Mouse (Mus musculus): ENCODE measurements around the gene Gm10912. TPM values are rescaled to one million over a fixed set of nuclear protein-coding genes. Genes with fewer than 3 reads are reported as not detected.
"Not testable (repeated sequence)": the region's sequence is repeated elsewhere in the genome, so short reads cannot be mapped to it uniquely, and the experiment has no call there.

Gm10912 gene
- polyA plus RNA-seq, 1 experiment = 0.26 TPM

DNA sequence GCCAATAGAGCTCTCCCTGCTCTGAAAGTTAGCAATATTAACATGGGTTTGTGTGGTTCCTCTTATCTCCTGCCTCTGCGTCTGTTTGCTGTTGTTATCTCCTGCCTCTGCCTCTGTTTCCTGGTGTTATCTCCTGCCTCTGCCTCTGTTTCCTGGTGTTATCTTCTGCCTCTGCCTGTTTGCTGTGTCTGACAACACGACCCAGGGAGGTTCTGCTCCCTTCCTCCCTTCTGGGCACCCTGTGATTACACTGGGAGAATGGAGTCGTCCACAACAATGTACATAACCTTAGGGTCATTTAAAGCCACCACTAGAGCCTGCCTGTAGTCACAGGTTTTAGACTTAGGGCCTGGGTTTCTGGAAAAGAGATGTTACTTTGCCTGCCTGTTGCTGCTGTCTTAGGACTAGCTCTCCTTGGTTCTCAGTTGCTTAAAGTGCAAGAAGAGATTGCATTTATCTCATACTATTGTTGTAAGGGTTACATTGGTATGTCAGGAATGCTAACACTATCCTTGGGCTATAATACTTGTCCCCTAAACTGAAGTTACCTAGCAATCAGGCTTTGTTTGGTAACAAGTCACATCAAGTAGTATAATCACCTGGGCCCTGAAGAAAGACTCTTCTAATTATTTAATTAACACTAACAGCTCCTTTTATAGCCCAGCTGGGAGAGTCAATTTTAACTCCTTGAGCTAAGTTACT, 33.1 kb downstream of the Gm10912 start:
- Histone ChIP-seq H3K27me3 (ENCODE audit: control insufficient read depth, insufficient read depth, low read length) (no peaks in the 10 kb centered on the region), H3K4me1 (replicated peaks; ENCODE audit: control insufficient read depth, insufficient read depth, low read length) (peaks cover 8% of the 10 kb centered on the region; the same call in 1 of the 2 replicates), H3K36me3 (ENCODE audit: control insufficient read depth, insufficient read depth, low read length) (no peaks in the 10 kb centered on the region), H3K4me3 (ENCODE audit: control insufficient read depth, insufficient read depth, low read length) (no peak overlapping the region), H3K27ac (ENCODE audit: control insufficient read depth, insufficient read depth, low read length) (no peak overlapping the region)
- 45% methylated on average over 3 of the region's 3 CpGs for WGBS
- DNase-seq = no peak
- TF ChIP-seq POLR2A (IDR thresholded peaks at IDR 0.05; ENCODE audit: control insufficient read depth, extremely low read depth, insufficient read depth, low read length, poor library complexity) (no peak), CTCF (IDR thresholded peaks at IDR 0.05; ENCODE audit: borderline replicate concordance, control insufficient read depth, extremely low read depth, insufficient read depth, low read length, poor library complexity) (no peak)

DNA sequence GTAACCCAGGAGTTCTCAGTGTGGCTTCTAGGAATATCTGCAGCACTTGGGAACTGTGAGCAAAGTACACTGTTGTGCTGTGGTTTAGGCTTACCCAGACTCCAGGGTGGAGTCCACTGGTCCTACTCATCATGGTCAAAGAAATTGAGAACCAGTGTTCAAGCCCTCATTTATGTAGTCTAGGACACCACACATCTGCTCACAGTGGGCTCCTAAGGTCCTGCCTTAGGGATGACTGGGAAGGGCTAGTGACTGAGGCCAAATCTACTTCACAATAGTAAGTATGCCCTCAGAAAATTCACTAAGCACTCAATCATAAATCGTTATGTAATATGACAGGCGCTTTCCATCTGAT, 33.6 kb downstream of the Gm10912 start:
- Histone ChIP-seq H3K27me3 (ENCODE audit: control insufficient read depth, insufficient read depth, low read length) (no peaks in the 10 kb centered on the region), H3K27ac (ENCODE audit: control insufficient read depth, insufficient read depth, low read length) (no peak overlapping the region), H3K4me3 (ENCODE audit: control insufficient read depth, insufficient read depth, low read length) (no peak overlapping the region), H3K36me3 (ENCODE audit: control insufficient read depth, insufficient read depth, low read length) (no peaks in the 10 kb centered on the region), H3K4me1 (replicated peaks; ENCODE audit: control insufficient read depth, insufficient read depth, low read length) (peaks cover 8% of the 10 kb centered on the region; the same call in 1 of the 2 replicates)
- no peak for TF ChIP-seq POLR2A (IDR thresholded peaks at IDR 0.05; ENCODE audit: control insufficient read depth, extremely low read depth, insufficient read depth, low read length, poor library complexity)
- no peak for TF ChIP-seq CTCF (IDR thresholded peaks at IDR 0.05; ENCODE audit: borderline replicate concordance, control insufficient read depth, extremely low read depth, insufficient read depth, low read length, poor library complexity)
- WGBS = 99% methylated on average over 2 of the region's 2 CpGs
- DNase-seq = no peak

DNA sequence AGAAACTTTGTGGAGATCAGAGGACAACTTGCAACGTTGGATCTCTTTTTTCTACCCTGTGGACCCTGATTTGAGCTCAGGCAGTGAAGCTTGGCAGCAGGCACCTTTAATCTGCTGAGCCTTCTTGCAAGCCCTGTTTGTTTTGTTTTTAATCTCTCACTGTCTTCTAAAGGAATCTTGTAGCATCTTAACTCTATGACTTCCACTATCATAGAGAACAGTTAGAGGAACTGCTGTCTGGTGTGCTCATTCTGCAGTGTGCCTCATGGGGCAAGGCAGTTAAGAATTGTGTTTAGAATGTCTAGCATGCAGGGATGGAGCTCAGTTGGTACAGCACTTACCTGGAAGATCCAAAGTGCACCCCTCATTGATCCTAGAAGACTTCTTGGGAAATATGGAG, 34.3 kb downstream of the Gm10912 start:
- no peak overlapping the region for H3K4me3 ChIP-seq (ENCODE audit: control insufficient read depth, insufficient read depth, low read length)
- WGBS = 86% methylated on average over 1 of the region's 1 CpGs
- no peaks in the 10 kb centered on the region for H3K36me3 ChIP-seq (ENCODE audit: control insufficient read depth, insufficient read depth, low read length)
- DNase-seq = no peak
- TF ChIP-seq POLR2A (IDR thresholded peaks at IDR 0.05; ENCODE audit: control insufficient read depth, extremely low read depth, insufficient read depth, low read length, poor library complexity) (no peak), CTCF (IDR thresholded peaks at IDR 0.05; ENCODE audit: borderline replicate concordance, control insufficient read depth, extremely low read depth, insufficient read depth, low read length, poor library complexity) (no peak)
- no peaks in the 10 kb centered on the region for H3K27me3 ChIP-seq (ENCODE audit: control insufficient read depth, insufficient read depth, low read length)
- no peak overlapping the region for H3K27ac ChIP-seq (ENCODE audit: control insufficient read depth, insufficient read depth, low read length)
- peaks cover 8% of the 10 kb centered on the region; the same call in 1 of the 2 replicates for H3K4me1 ChIP-seq (replicated peaks; ENCODE audit: control insufficient read depth, insufficient read depth, low read length)

DNA sequence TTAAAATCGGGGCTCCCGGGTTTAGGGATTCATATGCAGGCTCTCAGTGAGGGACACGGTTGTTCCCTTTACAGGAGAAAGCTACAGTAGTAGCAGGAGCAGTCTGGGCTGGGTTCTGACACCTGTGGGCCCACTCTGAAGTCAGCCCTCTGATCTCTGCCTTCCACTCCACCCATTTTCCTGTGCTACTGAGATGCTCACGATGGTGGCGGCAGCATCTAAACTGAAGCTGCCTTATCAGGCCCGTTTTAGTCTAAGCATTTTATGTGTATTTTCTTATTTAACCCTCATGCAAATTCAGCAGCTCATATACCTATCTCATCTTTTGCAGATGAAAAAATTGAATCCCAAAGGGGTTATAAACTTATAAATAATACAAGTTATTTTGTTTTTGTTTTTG, 39.2 kb downstream of the Gm10912 start:
- TF ChIP-seq CTCF (IDR thresholded peaks at IDR 0.05; ENCODE audit: borderline replicate concordance, control insufficient read depth, extremely low read depth, insufficient read depth, low read length, poor library complexity) = no peak
- no peak for TF ChIP-seq POLR2A (IDR thresholded peaks at IDR 0.05; ENCODE audit: control insufficient read depth, extremely low read depth, insufficient read depth, low read length, poor library complexity)
- no peaks in the 10 kb centered on the region for H3K4me1 ChIP-seq (replicated peaks; ENCODE audit: control insufficient read depth, insufficient read depth, low read length)
- 82% methylated on average over 6 of the region's 6 CpGs for WGBS
- DNase-seq = no peak
- H3K27me3 ChIP-seq (ENCODE audit: control insufficient read depth, insufficient read depth, low read length) = no peaks in the 10 kb centered on the region
- no peaks in the 10 kb centered on the region for H3K36me3 ChIP-seq (ENCODE audit: control insufficient read depth, insufficient read depth, low read length)
- H3K27ac ChIP-seq (ENCODE audit: control insufficient read depth, insufficient read depth, low read length) = no peak overlapping the region
- H3K4me3 ChIP-seq (ENCODE audit: control insufficient read depth, insufficient read depth, low read length) = no peak overlapping the region

DNA sequence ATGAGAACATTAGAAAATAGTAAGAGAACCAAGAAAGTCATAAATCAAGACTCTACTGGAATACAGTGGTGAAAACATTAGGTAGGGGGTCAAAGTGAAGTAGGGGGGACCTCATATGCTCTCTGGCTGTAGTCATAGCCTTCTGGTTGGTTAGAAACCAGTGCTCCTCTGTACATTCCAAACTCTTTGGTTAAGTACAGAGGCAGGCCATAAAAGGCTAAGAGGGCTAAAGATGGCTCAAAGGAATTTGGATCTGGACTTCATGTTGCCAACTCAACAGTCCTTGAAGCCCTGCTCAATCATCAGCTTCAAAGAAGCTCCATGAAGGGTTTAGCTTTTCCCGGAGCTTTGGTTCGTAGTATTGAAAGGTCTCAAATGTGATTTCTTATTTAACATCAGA, 43.4 kb downstream of the Gm10912 start:
- H3K4me3 ChIP-seq (ENCODE audit: control insufficient read depth, insufficient read depth, low read length); H3K27me3 ChIP-seq (ENCODE audit: control insufficient read depth, insufficient read depth, low read length); DNase-seq; H3K27ac ChIP-seq (ENCODE audit: control insufficient read depth, insufficient read depth, low read length); H3K4me1 ChIP-seq (replicated peaks; ENCODE audit: control insufficient read depth, insufficient read depth, low read length); H3K36me3 ChIP-seq (ENCODE audit: control insufficient read depth, insufficient read depth, low read length): not testable (repeated sequence)
- WGBS = 99% methylated on average over 2 of the region's 2 CpGs

DNA sequence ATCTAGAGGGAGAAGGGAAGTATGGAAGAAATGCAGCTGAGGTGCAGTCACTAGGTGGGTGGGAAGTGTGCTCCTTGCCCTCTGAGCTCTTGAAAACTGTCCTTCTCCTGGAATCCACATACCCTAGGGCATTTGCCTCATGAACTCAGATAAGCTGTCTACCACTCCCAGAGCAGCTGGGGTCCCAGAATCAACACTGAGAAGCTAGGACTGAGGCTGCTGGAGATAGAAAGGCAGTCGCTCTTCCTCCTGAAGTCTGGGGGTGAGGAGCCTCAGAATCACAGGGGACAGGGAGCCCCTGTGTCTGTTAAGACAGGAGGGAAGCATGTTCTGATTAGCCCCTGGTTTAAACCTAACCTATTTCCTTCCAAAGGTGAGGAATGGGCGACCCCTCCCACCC, 43.9 kb downstream of the Gm10912 start:
- H3K27ac ChIP-seq (ENCODE audit: control insufficient read depth, insufficient read depth, low read length) = no peak overlapping the region
- WGBS = 91% methylated on average over 2 of the region's 2 CpGs
- no peak overlapping the region for H3K4me3 ChIP-seq (ENCODE audit: control insufficient read depth, insufficient read depth, low read length)
- H3K4me1 ChIP-seq (replicated peaks; ENCODE audit: control insufficient read depth, insufficient read depth, low read length) = no peaks in the 10 kb centered on the region
- no peak for DNase-seq
- no peaks in the 10 kb centered on the region for H3K36me3 ChIP-seq (ENCODE audit: control insufficient read depth, insufficient read depth, low read length)
- TF ChIP-seq POLR2A (IDR thresholded peaks at IDR 0.05; ENCODE audit: control insufficient read depth, extremely low read depth, insufficient read depth, low read length, poor library complexity) (no peak), CTCF (IDR thresholded peaks at IDR 0.05; ENCODE audit: borderline replicate concordance, control insufficient read depth, extremely low read depth, insufficient read depth, low read length, poor library complexity) (no peak)
- no peaks in the 10 kb centered on the region for H3K27me3 ChIP-seq (ENCODE audit: control insufficient read depth, insufficient read depth, low read length)

DNA sequence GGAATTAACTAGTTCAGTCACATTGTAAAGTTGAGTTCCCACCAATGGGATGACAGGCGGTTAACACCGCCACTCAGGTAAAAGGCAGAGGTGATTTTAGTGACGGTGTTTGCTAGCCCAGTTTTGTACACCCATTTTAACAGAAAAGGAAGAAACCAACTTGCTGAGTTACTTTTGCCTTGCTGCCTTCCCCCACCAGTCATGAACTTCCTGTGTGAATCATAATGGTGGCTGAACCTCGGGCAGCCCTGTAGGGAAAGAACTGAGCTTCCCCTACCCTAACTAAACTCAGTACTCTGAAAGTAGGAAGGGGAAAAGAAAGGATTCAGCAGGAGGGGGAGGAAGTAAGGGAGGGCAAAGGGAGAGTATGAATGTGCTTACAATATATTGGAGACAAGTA, 44.4 kb downstream of the Gm10912 start:
- H3K4me3 ChIP-seq (ENCODE audit: control insufficient read depth, insufficient read depth, low read length) = no peak overlapping the region
- DNase-seq = no peak
- no peaks in the 10 kb centered on the region for H3K36me3 ChIP-seq (ENCODE audit: control insufficient read depth, insufficient read depth, low read length)
- 68% methylated on average over 4 of the region's 4 CpGs for WGBS
- H3K4me1 ChIP-seq (replicated peaks; ENCODE audit: control insufficient read depth, insufficient read depth, low read length) = no peaks in the 10 kb centered on the region
- H3K27me3 ChIP-seq (ENCODE audit: control insufficient read depth, insufficient read depth, low read length) = no peaks in the 10 kb centered on the region
- TF ChIP-seq CTCF (IDR thresholded peaks at IDR 0.05; ENCODE audit: borderline replicate concordance, control insufficient read depth, extremely low read depth, insufficient read depth, low read length, poor library complexity) (no peak), POLR2A (IDR thresholded peaks at IDR 0.05; ENCODE audit: control insufficient read depth, extremely low read depth, insufficient read depth, low read length, poor library complexity) (no peak)
- no peak overlapping the region for H3K27ac ChIP-seq (ENCODE audit: control insufficient read depth, insufficient read depth, low read length)

DNA sequence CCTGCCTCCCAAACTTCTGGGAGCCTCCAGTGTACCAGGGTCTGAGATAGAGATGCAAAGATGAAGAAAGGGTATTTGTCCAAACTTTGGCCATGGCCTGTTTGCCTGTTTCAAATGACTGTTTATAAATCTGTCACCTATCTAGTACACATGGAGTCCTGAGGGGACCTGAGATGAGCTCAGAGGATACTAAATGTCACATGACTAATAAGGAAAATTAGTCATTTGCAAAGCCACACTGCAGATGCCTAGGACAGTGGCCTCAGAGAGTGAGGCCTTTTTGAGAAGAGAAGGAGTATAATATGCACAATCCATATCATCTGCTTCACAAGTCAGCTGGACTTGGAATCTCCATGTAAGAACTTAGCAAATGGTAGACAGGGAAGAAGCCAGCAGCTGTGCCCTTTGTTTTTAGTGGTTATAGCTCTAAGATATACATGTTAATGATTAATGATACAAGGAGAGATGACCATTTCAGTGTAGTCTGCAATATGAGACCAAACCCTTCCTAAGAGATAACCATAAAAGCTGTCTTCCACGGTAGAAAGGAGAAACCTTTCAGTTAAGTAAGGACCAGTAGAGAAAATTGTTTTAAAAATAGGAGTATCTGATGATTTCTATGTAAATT, 45.7 kb downstream of the Gm10912 start:
- not testable (repeated sequence) for H3K4me1 ChIP-seq (replicated peaks; ENCODE audit: control insufficient read depth, insufficient read depth, low read length); DNase-seq; H3K27me3 ChIP-seq (ENCODE audit: control insufficient read depth, insufficient read depth, low read length); H3K27ac ChIP-seq (ENCODE audit: control insufficient read depth, insufficient read depth, low read length); H3K36me3 ChIP-seq (ENCODE audit: control insufficient read depth, insufficient read depth, low read length); H3K4me3 ChIP-seq (ENCODE audit: control insufficient read depth, insufficient read depth, low read length)
- no CpG with 5 or more reads among the region's 1 CpGs for WGBS

DNA sequence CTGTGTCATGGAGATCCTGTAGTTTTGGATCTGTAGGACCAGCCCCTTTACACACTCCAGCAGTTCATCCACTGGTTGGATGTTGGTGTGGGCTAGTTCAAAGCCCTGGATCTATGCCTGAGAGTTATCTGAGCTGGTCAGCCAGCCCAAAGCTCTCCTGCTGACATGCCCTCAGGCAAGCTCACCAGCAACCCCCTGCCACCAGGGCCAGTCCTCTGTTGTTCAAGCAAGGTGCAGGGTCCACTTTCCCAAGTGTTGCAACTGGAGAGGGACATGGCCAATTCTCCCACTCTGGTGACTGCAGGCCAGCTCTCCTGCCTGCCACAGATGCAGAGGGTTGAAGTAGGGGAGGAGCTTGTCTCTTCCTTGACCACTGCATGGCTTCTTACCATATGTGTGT, 47.9 kb downstream of the Gm10912 start:
- not testable (repeated sequence) for H3K36me3 ChIP-seq (ENCODE audit: control insufficient read depth, insufficient read depth, low read length); H3K27me3 ChIP-seq (ENCODE audit: control insufficient read depth, insufficient read depth, low read length); DNase-seq; H3K4me1 ChIP-seq (replicated peaks; ENCODE audit: control insufficient read depth, insufficient read depth, low read length); H3K27ac ChIP-seq (ENCODE audit: control insufficient read depth, insufficient read depth, low read length); H3K4me3 ChIP-seq (ENCODE audit: control insufficient read depth, insufficient read depth, low read length)
